Mouse (Mus musculus): Measurements from ENCODE around the gene Xylt1.

DNA sequence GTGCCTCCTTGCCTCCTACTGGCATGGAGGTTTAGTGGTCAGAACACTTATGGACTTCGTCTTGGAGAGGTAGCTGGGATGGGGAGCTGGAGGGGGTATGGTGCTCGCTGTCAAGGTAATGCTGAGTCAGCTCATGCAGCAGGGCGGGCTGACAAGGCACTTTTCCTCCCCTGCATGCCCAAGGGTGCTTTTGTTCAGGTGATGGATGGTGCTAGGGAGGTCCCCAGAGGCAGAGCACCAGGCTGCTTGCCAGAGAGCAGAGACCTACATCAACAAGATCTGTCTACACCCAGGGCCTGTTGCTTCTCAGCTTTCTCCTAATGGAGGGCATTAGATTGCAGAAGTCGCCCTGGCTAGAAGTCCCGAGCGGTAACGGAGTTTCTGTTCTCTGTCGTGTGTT is 127.3 kb downstream of the Xylt1 start:
- TF ChIP-seq CTCF (IDR thresholded peaks at IDR 0.05 in 2 of 3, conservative IDR thresholded peaks at IDR 0.05 in 1 of 3; ENCODE audit: control insufficient read depth in 1 of 3, insufficient read depth in 1 of 3, low read depth in 2 of 3, low read length in 3 of 3, poor library complexity in 1 of 3, severe bottlenecking in 1 of 3) (no peak), MAX (IDR thresholded peaks at IDR 0.05; ENCODE audit: low read length) (no peak), ZKSCAN1 (IDR thresholded peaks at IDR 0.05; ENCODE audit: low read depth, low read length) (no peak), E2F4 (IDR thresholded peaks at IDR 0.05; ENCODE audit: borderline replicate concordance, low read depth, low read length) (no peak), NELFE (IDR thresholded peaks at IDR 0.05; ENCODE audit: low read depth, low read length) (no peak), SIN3A (IDR thresholded peaks at IDR 0.05; ENCODE audit: low read length) (no peak), POLR2A (IDR thresholded peaks at IDR 0.05; ENCODE audit: control insufficient read depth in 1 of 2, insufficient read depth in 1 of 2, low read depth in 1 of 2, low read length in 2 of 2, poor library complexity in 1 of 2) (no peak), GATA1 (IDR thresholded peaks at IDR 0.05; ENCODE audit: low read depth, low read length) (no peak), ELF1 (IDR thresholded peaks at IDR 0.05; ENCODE audit: low read depth, low read length) (no peak), POLR2AphosphoS2 (IDR thresholded peaks at IDR 0.05; ENCODE audit: low read length) (no peak), BHLHE40 (IDR thresholded peaks at IDR 0.05; ENCODE audit: borderline replicate concordance, low read depth, low read length) (no peak), TCF12 (IDR thresholded peaks at IDR 0.05; ENCODE audit: low read depth, low read length) (no peak), TAL1 (IDR thresholded peaks at IDR 0.05; ENCODE audit: low read length) (no peak), ZC3H11A (IDR thresholded peaks at IDR 0.05; ENCODE audit: low read depth, low read length) (no peak)

Data from MEL (cell line).